Mouse (Mus musculus) liver, postnatal 0 days (tissue): ENCODE measurements around the gene Ncln.

Experiments used
- CTCF ChIP-seq: sonication (generic); IDR thresholded peaks from 2 replicates; pipeline ENCODE4 v1.5.1; 2016; ENCODE audit warnings: antibody characterized with exemption, low read depth
- EP300 ChIP-seq: IDR thresholded peaks from 2 replicates; pipeline ENCODE4 v1.6.1; 2016; ENCODE audit warnings: antibody characterized with exemption, low read depth, mild to moderate bottlenecking

DNA sequence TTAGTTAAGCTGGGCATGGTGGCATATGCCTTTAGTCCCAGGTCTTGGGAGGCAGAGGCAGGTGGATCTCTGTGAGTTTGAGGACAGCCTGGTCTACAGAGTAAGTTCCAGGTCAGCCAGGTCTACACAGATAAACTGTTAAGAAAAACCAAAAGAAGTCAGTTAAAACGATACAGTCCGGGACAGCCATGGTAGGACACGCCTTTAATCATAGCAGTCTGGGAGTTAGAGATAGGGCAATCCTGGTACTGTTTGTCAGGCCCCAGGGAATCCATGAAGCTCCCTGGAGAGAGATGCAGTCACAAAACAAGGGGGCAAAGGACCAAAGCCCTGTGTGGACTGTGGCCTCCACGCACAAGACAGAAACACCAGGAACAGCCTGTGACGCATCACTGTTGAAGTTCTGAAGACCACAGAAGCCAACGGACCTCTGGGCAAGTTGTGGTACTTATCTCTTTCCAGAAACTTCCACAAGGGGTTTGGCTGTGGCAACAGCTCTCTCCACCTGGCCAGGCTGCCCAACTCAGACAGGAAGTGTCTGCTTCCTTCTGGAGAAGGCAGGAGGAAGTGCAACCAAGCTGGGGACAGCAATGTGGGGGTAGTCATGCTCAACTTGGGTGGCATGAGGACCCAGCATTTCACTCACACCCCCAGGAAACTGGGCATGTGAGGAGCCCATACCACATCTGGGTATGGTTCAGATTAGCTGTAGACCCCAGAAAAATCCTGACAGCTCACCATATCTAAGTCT, 23.2 kb upstream of the Ncln start:
- TF ChIP-seq CTCF = no peak
- peak; percentile 84 for TF ChIP-seq EP300
